Mouse (Mus musculus) adrenal gland, adult (tissue): ENCODE measurements around the gene Gpn1.
"Not testable (repeated sequence)": the region's sequence is repeated elsewhere in the genome, so short reads cannot be mapped to it uniquely, and the experiment has no call there.

Experiments used
- DNase-seq, 2 experiments: peaks; one replicate each; pipeline ENCODE4 v3.0.0; 2022 to 2023; ENCODE audit warnings: low spot score in 1 of 2; ENCODE audit not compliant: inconsistent age in 2 of 2

Gpn1 gene

DNA sequence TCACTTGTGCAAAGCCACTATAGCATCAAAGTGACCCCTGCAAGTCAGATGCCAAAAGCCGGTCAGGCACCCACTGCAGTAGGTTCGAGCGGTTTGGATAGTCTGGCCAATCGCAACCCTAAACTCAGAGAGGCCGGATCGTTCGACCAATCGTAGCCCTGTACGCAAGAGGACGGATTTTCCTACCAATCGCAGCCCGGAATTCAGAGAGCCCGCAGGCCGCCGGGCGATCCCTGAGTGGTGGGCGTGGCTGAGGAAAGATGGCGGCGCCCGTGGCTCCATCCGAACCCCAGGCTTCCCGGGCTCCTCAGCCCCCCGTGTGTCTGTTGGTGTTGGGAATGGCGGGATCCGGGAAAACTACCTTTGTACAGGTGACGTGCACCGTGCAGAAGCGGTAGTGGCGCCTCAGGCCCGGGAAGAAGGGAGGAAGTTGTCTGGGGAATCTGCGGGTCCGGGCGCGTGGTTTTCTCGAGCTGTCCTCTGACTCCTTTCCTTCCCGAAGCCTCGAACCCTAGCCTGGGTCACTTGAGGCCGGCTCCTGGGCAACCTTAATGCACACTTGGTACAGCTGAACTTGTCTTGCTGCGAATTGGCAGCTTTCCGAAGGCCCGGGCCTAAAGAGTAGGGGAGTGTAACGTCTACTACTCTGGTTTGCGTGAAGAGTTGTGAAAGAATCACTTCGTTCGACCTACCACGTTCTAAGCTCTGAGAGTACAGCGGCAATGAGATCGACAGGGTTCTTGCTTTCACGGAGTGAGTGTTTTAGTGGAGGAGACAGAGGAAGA lies at the start of gene Gpn1:
Gene Gpn1, plus strand, starts transcription at position 229 of the 785 bp plus-strand sequence.
- DNase-seq, result peak; percentile 90 to 96

- peak in 1 of 2 experiments; percentile 37 for DNase-seq
These were observed 43.2 kb upstream of the Gpn1 start for GRCm38 (mm10) chr5:31451336-31451735.

DNA sequence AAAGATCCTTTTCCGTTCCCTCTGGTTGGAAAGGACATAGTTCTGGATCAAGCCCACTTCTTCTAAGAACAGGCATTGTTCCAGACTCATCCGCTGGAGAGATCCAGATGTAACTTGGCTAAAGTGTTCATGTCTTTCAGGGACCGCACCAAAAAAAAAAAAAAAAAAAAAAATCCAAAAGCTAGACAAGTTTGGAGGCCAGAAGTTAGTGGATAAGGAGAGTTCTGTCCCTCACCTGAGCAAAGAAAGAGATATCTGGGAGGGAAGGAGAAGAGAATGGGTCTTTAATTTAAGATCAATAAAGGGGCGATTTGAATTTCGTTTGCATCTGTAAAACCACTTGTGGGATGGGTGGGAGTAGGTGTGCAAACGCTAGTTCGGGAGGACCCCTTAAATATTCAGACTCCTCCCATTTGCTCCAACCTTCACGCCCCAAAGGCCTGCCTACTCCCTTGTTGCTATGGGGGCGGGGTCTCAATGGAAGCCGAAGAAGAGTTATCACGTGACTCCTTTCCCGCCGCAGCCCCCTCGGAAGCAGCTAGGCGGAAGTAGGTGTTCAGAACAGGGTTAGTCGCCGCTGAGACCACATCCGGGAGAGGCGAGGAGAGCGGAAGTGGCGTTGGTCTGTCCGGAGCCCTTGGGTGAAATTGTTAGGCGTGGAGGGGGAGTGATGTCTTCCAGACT lies 42.5 kb upstream of the Gpn1 start, which contains the start of gene Zfp512:
Gene Zfp512, plus strand, starts transcription at position 554 of the 684 bp plus-strand sequence.
- peak; percentile 95 to 97 for DNase-seq

GRCm38 (mm10) chr5:31452562-31452878 lies 42.0 kb upstream of the Gpn1 start:
- no peak for DNase-seq

DNA sequence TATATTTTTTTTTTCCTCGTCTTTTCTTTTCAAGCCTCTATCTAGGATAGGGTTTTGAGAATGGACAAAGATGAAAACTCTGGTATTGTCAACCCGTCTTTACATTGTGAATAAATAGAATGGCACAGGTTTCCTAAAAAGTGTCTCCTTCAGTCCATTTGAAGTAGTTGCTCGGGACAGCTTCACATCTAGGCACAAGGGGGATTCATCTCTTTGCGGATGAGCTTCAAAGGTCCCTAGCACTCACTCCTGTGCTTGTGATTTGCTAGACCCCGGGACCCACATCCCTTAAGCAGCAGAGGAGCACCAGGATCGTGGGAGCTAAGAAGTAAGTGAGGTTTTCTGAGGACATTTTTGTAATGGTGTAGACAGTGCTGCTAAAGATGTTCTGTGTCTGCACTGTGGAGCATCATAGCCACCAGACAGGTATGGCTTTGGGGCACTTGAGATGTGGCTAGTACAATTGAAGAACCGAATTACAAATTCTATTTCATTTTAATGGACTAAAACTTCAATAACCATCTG lies 41.6 kb upstream of the Gpn1 start:
- DNase-seq, result peak in 1 of 2 experiments; percentile 53

DNA sequence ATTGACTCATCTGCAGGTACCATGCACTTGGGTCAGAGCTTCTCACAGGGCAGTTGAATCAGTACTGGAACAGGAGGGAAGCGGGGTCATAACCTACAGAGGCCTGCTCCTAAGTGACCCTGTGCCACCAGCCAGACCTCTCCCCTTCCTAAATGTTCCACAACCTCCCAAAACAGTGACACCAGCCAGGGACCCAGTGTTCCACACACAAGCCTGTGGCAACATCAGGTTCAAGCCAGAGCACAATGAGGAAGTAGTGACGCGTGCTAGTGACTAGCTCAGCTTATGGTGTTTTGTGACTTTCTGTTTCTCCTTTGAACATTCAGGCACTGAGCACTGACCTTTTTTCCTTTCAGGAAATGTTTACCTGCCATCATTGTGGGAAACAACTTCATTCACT lies 26.7 kb upstream of the Gpn1 start:
- DNase-seq, result no peak

DNA sequence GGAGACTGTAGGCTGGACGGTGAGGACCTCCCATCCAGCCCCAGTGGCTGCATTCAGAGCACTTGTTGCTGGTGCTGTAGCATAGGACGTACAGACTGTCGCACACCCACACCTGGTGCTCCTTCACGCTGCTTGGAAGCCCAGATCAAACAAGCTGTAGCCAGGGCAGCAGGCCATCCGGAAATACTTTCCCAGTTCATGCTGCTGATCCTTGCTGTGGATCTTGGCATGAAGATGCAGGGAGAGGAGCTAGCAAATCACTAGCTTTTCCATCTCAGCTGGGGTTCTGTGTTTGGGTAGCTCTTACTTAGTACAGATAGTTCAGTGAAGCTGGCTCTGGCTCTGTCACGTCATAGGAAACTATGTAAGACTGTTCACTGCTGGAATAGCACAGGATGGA lies 24.8 kb upstream of the Gpn1 start:
- DNase-seq, result no peak

GRCm38 (mm10) chr5:31470334-31470733 lies 24.2 kb upstream of the Gpn1 start:
- DNase-seq, result peak; percentile 36 to 79

DNA sequence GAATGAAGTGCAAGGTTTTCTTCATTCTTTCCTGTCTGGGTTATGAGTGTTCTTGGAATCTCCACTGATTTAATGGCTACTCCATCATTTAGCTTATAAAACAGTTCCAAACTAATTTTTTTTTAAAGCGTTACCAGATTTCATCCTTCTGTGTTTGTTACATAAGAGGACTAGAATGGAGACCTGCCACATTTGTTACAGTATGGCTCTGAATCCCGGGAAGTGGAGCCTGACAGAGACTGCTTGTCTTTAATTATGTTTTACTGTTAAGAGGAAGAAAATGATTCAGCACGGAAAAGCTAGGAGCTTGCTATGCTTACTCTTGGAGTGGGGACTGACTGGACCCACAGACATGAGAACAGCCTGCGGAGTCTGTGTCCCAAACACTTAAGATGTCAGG lies 14.0 kb upstream of the Gpn1 start:
- DNase-seq, result no peak

GRCm38 (mm10) chr5:31485440-31485839 lies 9.1 kb upstream of the Gpn1 start, which contains the start of gene 4930548H24Rik:
Gene 4930548H24Rik, plus strand, starts transcription at chr5:31485740.
- no peak for DNase-seq

DNA sequence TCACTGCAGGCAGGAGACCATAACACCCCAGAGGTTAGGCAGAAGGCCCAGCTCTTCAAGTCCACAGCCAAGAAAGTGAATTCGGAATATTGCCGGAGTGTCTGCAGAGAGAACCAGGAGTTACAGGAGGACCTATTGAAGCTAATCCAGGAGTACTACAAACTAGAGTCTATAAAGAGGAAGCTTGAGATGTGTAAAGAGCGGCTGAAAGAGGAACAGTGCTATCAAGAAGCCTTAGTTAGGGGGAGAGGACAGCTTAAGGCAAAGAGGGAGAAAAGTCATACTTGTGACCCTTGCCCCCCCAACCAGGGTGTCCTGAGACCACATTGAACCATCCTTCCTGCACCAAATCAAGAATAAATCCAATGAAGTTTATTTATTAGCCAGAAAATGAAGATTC lies 6.7 kb upstream of the Gpn1 start:
- DNase-seq, result no peak

- DNase-seq, result no peak
These were observed 5.3 kb upstream of the Gpn1 start for GRCm38 (mm10) chr5:31489116-31489769.

DNA sequence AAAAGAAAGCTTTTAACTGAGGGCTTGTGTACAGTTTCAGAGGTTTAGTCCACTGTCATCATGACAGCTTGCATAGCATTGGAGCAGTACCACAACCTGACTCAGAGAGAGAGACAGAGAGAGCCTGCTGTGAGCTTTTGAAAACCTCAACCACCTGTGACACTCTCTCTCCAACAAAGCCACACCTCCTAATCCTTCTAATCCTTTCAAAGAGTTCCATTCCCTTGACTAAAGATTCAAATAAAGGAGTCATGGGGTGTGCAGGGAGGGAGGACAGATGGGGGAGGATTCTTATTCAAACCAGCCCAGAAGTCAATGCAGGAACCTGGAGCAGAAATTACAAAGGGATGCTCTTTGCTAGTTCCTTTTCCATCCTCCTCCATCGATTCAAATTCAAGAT lies 2.5 kb upstream of the Gpn1 start:
- DNase-seq, result no peak

GRCm38 (mm10) chr5:31504843-31505242 lies 10.3 kb downstream of the Gpn1 start:
- DNase-seq, result no peak

DNA sequence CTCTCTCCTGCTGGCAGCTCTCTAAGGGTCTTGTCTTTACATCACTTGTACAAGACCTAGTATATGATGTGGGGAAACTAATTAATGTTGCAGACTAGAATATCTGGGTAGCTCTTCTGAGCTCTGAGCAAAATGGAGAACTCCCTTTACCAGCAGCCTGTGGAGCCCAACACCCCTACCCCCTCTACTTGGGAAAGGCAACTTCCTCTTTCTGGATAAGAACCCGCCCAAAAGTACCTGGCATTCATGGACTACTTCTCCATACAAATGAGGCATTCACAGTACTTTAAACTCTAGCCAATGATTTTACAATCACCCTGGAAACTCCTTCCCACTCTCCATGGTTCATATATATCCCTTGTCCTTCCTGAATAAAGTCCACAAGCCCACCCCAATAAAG lies 17.9 kb downstream of the Gpn1 start:
- no peak for DNase-seq

GRCm38 (mm10) chr5:31520556-31520955 lies 26.0 kb downstream of the Gpn1 start:
- DNase-seq, result no peak

GRCm38 (mm10) chr5:31526354-31527116 lies 32.0 kb downstream of the Gpn1 start, which contains the start of gene Slc4a1ap:
Gene Slc4a1ap, plus strand, starts transcription at chr5:31526995.
- peak; percentile 79 to 96 for DNase-seq

DNA sequence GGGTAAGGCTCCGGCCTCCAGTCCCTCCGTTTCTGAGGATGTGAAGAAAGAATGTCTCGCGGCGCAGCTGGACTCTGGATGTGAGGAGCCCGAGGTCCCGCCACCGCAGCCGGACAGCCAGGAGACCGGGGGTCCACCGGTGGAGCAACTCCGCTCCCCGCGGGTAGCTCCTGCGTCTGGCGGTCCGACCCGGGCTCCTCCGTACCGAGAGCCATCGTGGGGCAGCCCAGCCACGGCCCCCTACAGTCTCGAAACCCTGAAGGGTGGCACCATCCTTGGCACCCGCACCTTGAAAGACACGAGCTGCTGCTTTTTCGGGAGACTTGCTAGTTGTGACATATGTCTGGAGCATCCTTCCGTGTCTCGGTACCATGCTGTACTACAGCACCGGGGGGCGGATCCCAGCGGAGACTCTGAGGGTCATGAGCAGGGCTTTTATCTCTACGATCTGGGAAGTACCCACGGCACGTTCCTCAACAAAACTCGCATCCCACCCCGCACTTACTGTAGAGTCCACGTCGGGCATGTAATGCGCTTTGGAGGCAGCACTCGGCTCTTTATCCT lies 32.7 kb downstream of the Gpn1 start:
- no peak for DNase-seq

GRCm38 (mm10) chr5:31527707-31528106 lies 33.2 kb downstream of the Gpn1 start, which contains the start of gene Supt7l:
Gene Supt7l, minus strand, starts transcription at chr5:31527807.
- DNase-seq, result not testable (repeated sequence)

GRCm38 (mm10) chr5:31528560-31528959 lies 34.0 kb downstream of the Gpn1 start:
- DNase-seq, result no peak
